Mouse (Mus musculus) ES-E14 (cell line): Measurements from ENCODE around the gene Ndufaf8. TPM values are rescaled to one million over a fixed set of nuclear protein-coding genes. Genes with fewer than 3 reads are reported as not detected.

Experiments used
- DNase-seq: peaks from one replicate; pipeline ENCODE4 v3.0.0-alpha.2; 2013; ENCODE audit warnings: low read depth, low spot score
- H3K27ac ChIP-seq: 2 replicates; pipeline ENCODE4 v1.5.1; 2012; ENCODE audit warnings: low read depth, mild to moderate bottlenecking, low read length, moderate library complexity, mixed read lengths; ENCODE audit not compliant: poor library complexity, insufficient read depth, severe bottlenecking
- H3K36me3 ChIP-seq: 2 replicates; pipeline ENCODE4 v1.6.1; 2012; ENCODE audit warnings: mild to moderate bottlenecking, low read length, moderate library complexity, mixed read lengths; ENCODE audit not compliant: control insufficient read depth, poor library complexity, insufficient read depth, severe bottlenecking
- H3K4me1 ChIP-seq, 2 experiments: fragments of 150-350 bp in 1 of 2; sonication (generic) in 1 of 2; 2 replicates each; pipeline ENCODE4 v1.6.1; 2012; ENCODE audit warnings: low read length in 2 of 2, mild to moderate bottlenecking in 1 of 2, mixed read lengths in 1 of 2; ENCODE audit not compliant: control insufficient read depth in 2 of 2, insufficient read depth in 2 of 2, poor library complexity in 1 of 2
- H3K4me3 ChIP-seq, 2 experiments: fragments of 150-350 bp in 1 of 2; sonication (generic) in 1 of 2; 2 replicates each; pipeline ENCODE4 v1.5.1; 2012; ENCODE audit warnings: low read length in 2 of 2, low read depth in 1 of 2, mild to moderate bottlenecking in 1 of 2, mixed read lengths in 1 of 2; ENCODE audit not compliant: insufficient read depth in 1 of 2, poor library complexity in 1 of 2, severe bottlenecking in 1 of 2
- H3K9ac ChIP-seq: 2 replicates; pipeline ENCODE4 v1.6.1; 2012; ENCODE audit warnings: low read depth, mild to moderate bottlenecking, low read length, mixed read lengths; ENCODE audit not compliant: poor library complexity, insufficient read depth, severe bottlenecking
- H3K9me3 ChIP-seq: fragments of 150-350 bp; sonication (generic); 2 replicates; pipeline ENCODE4 v1.6.1; 2012; ENCODE audit warnings: low read depth, mild to moderate bottlenecking, low read length; ENCODE audit not compliant: control insufficient read depth, insufficient read depth
- CHD2 ChIP-seq: IDR thresholded peaks from 2 replicates; pipeline ENCODE4 v1.6.1; 2014; ENCODE audit warnings: mild to moderate bottlenecking, low read depth, low read length, inconsistent platforms
- HCFC1 ChIP-seq: IDR thresholded peaks from 2 replicates; pipeline ENCODE4 v1.6.1; 2012; ENCODE audit warnings: low read length, inconsistent platforms, borderline replicate concordance; ENCODE audit not compliant: insufficient read depth
- MAFK ChIP-seq: IDR thresholded peaks from 2 replicates; pipeline ENCODE4 v1.6.1; 2014; ENCODE audit warnings: mild to moderate bottlenecking, low read depth, low read length, inconsistent platforms; ENCODE audit not compliant: insufficient read depth
- ZC3H11A ChIP-seq: IDR thresholded peaks from 2 replicates; pipeline ENCODE4 v1.6.1; 2012; ENCODE audit warnings: low read depth, mild to moderate bottlenecking, inconsistent platforms, low read length, borderline replicate concordance
- ZNF384 ChIP-seq: IDR thresholded peaks from 2 replicates; pipeline ENCODE4 v1.6.1; 2012; ENCODE audit warnings: low read depth, low read length, inconsistent platforms
- in situ Hi-C, 2 experiments: fragments of 600-800 bp; cut with MboI; formaldehyde crosslinking; loops; one replicate each; pipeline ENCODE4 v1.15.1; 2025; ENCODE audit warnings: low sequenced_read_pairs in 2 of 2, inconsistent platforms in 1 of 2; ENCODE audit not compliant: unreplicated experiment in 2 of 2
- total RNA-seq: library from RNA; depleted of rRNA; stranded (reverse); fragments of 300-350 nt; gene quantifications from 2 replicates; pipeline ENCODE4 v1.2.3, GENCODE M21; 2012

The Ndufaf8 gene
- total RNA-seq, 1 experiment, result 49.3 TPM

- in situ Hi-C loops, result no loop called here
- Histone ChIP-seq H3K27ac (no peak overlapping the region), H3K9ac (no peak overlapping the region), H3K4me3 (no peak overlapping the region), H3K36me3 (peaks cover 20% of the 10 kb centered on the region), H3K4me1 (peaks cover 0 to 18% of the 10 kb centered on the region in 2 experiments; a peak in 2 of 4 replicates), H3K9me3 (no peaks in the 10 kb centered on the region)
- TF ChIP-seq ZNF384 (no peak), MAFK (no peak), HCFC1 (no peak), CHD2 (no peak)
- DNase-seq, result no peak
These were observed 8.3 kb downstream of the Ndufaf8 start for GRCm38 (mm10) chr11:120107026-120107425.

GRCm38 (mm10) chr11:120107796-120108195 lies 9.1 kb downstream of the Ndufaf8 start:
- Histone ChIP-seq H3K36me3 (peaks cover 24% of the 10 kb centered on the region), H3K9me3 (no peaks in the 10 kb centered on the region), H3K27ac (no peak overlapping the region), H3K4me1 (peaks cover 0 to 18% of the 10 kb centered on the region in 2 experiments; a peak in 2 of 4 replicates), H3K4me3 (no peak overlapping the region), H3K9ac (no peak overlapping the region)
- in situ Hi-C loops, result no loop called here
- no peak for DNase-seq
- TF ChIP-seq ZC3H11A, result no peak
- no peak for TF ChIP-seq HCFC1
- TF ChIP-seq ZNF384, result no peak
- no peak for TF ChIP-seq MAFK
- TF ChIP-seq CHD2, result no peak

GRCm38 (mm10) chr11:120109558-120110210 lies 11.0 kb downstream of the Ndufaf8 start:
- no peaks in the 10 kb centered on the region for H3K9me3 ChIP-seq
- in situ Hi-C loops, result loop anchor here in 1 of 2 experiments (10.0 kb wide), 1 partner anchor 95 kb away; no protein-coding TSS in a partner anchor
- no peak overlapping the region for H3K27ac ChIP-seq
- TF ChIP-seq CHD2 (no peak), ZNF384 (no peak), MAFK (no peak), ZC3H11A (no peak)
- H3K4me3 ChIP-seq, result no peak overlapping the region
- H3K9ac ChIP-seq, result no peak overlapping the region
- H3K4me1 ChIP-seq, result peaks cover 0 to 18% of the 10 kb centered on the region in 2 experiments; a peak in 2 of 4 replicates
- DNase-seq, result no peak
- peaks cover 20% of the 10 kb centered on the region for H3K36me3 ChIP-seq

- no peaks in the 10 kb centered on the region for H3K9me3 ChIP-seq
- no peak for TF ChIP-seq ZC3H11A
- TF ChIP-seq MAFK, result no peak
- no peak for TF ChIP-seq CHD2
- no peak for TF ChIP-seq ZNF384
- TF ChIP-seq HCFC1, result no peak
- H3K4me3 ChIP-seq, result no peak overlapping the region
- no peak for DNase-seq
- in situ Hi-C loops, result loop anchor here in 1 of 2 experiments (10.0 kb wide), 1 partner anchor 94 kb away; no protein-coding TSS in a partner anchor
- no peak overlapping the region for H3K9ac ChIP-seq
- peaks cover 0 to 16% of the 10 kb centered on the region in 2 experiments; a peak in 2 of 4 replicates for H3K4me1 ChIP-seq
- H3K36me3 ChIP-seq, result peaks cover 18% of the 10 kb centered on the region; the same call in 1 of the 2 replicates
- no peak overlapping the region for H3K27ac ChIP-seq
These were observed 11.8 kb downstream of the Ndufaf8 start for GRCm38 (mm10) chr11:120110554-120110953.
